Mouse (Mus musculus) large intestine, adult 2 months (tissue): ENCODE measurements around the gene Pgap3. TPM values are rescaled to one million over a fixed set of nuclear protein-coding genes. Genes with fewer than 3 reads are reported as not detected.
"Not testable (repeated sequence)": the region's sequence is repeated elsewhere in the genome, so short reads cannot be mapped to it uniquely, and the experiment has no call there.

Experiments used
- DNase-seq: peaks from one replicate; pipeline ENCODE4 v3.0.0-alpha.2; 2012; ENCODE audit warnings: low read depth, low spot score
- WGBS: fragments of 180-500 bp; shearing (Covaris S2); methylation state at CpG from one replicate; pipeline ENCODE4 v1.1.7; 2018; 5-methylcytosine and 5-hydroxymethylcytosine counted together
- polyA plus RNA-seq: library from polyadenylated mRNA; depleted of rRNA; stranded (reverse); fragments of >200 nt; gene quantifications from 2 replicates; pipeline ENCODE4 v1.2.3, GENCODE M21; 2012

Gene Pgap3
- polyA plus RNA-seq, 1 experiment = 34.0 TPM

GRCm38 (mm10) chr11:98384721-98385637, 15.3 kb downstream of the Pgap3 start:
- no peak for DNase-seq
- WGBS = 73% methylated on average over 8 of the region's 8 CpGs

GRCm38 (mm10) chr11:98384216-98384615, 16.1 kb downstream of the Pgap3 start:
- 87% methylated on average over 20 of the region's 20 CpGs for WGBS
- no peak for DNase-seq

- 61% methylated on average over 14 of the region's 14 CpGs for WGBS
- no peak for DNase-seq
These were observed 16.8 kb downstream of the Pgap3 start, which contains the start of gene Tcap for GRCm38 (mm10) chr11:98383261-98384030. Gene Tcap (plus strand): TSS chr11:98383811.

GRCm38 (mm10) chr11:98382405-98382804, 17.9 kb downstream of the Pgap3 start:
- DNase-seq = not testable (repeated sequence)
- 44% methylated on average over 2 of the region's 2 CpGs for WGBS

- DNase-seq = no peak
- 89% methylated on average over 2 of the region's 2 CpGs for WGBS
These were observed 18.6 kb downstream of the Pgap3 start for GRCm38 (mm10) chr11:98381651-98382050.

GRCm38 (mm10) chr11:98380106-98380505, 20.2 kb downstream of the Pgap3 start:
- WGBS = 78% methylated on average over 6 of the region's 6 CpGs
- no peak for DNase-seq

- no peak for DNase-seq
- WGBS = 87% methylated on average over 7 of the region's 7 CpGs
These were observed 20.9 kb downstream of the Pgap3 start for GRCm38 (mm10) chr11:98379379-98379778.

- WGBS = 84% methylated on average over 11 of the region's 11 CpGs
- no peak for DNase-seq
These were observed 22.5 kb downstream of the Pgap3 start for GRCm38 (mm10) chr11:98377787-98378186.

GRCm38 (mm10) chr11:98376756-98377155, 23.5 kb downstream of the Pgap3 start:
- no peak for DNase-seq
- 79% methylated on average over 5 of the region's 5 CpGs for WGBS

GRCm38 (mm10) chr11:98374266-98374665, 26.0 kb downstream of the Pgap3 start:
- no peak for DNase-seq
- WGBS = 90% methylated on average over 8 of the region's 8 CpGs

GRCm38 (mm10) chr11:98373244-98373643, 27.0 kb downstream of the Pgap3 start:
- DNase-seq = no peak
- WGBS = 93% methylated on average over 6 of the region's 6 CpGs

- 4% methylated on average over 2 of the region's 2 CpGs for WGBS
- no peak for DNase-seq
These were observed 27.9 kb downstream of the Pgap3 start for GRCm38 (mm10) chr11:98372406-98372805.

- no peak for DNase-seq
- 70% methylated on average over 10 of the region's 10 CpGs for WGBS
These were observed 28.6 kb downstream of the Pgap3 start for GRCm38 (mm10) chr11:98371556-98372240.

- WGBS = 96% methylated on average over 2 of the region's 2 CpGs
- DNase-seq = no peak
These were observed 29.7 kb downstream of the Pgap3 start for GRCm38 (mm10) chr11:98370588-98370987.

- WGBS = 73% methylated on average over 6 of the region's 6 CpGs
- DNase-seq = no peak
These were observed 31.0 kb downstream of the Pgap3 start for GRCm38 (mm10) chr11:98369337-98369736.

GRCm38 (mm10) chr11:98367863-98368186, 32.5 kb downstream of the Pgap3 start:
- DNase-seq = no peak
- 78% methylated on average over 7 of the region's 7 CpGs for WGBS

GRCm38 (mm10) chr11:98367171-98367862, 33.0 kb downstream of the Pgap3 start:
- no peak for DNase-seq
- WGBS = 73% methylated on average over 10 of the region's 10 CpGs

GRCm38 (mm10) chr11:98366290-98366689, 34.0 kb downstream of the Pgap3 start:
- 66% methylated on average over 10 of the region's 10 CpGs for WGBS
- no peak for DNase-seq

- no peak for DNase-seq
- 33% methylated on average over 5 of the region's 5 CpGs for WGBS
These were observed 35.9 kb downstream of the Pgap3 start for GRCm38 (mm10) chr11:98364410-98364809.

- no peak for DNase-seq
- 26% methylated on average over 5 of the region's 5 CpGs for WGBS
These were observed 36.5 kb downstream of the Pgap3 start for GRCm38 (mm10) chr11:98363817-98364216.
